Mouse (Mus musculus): Measurements from ENCODE around the gene Calcoco2.

DNA sequence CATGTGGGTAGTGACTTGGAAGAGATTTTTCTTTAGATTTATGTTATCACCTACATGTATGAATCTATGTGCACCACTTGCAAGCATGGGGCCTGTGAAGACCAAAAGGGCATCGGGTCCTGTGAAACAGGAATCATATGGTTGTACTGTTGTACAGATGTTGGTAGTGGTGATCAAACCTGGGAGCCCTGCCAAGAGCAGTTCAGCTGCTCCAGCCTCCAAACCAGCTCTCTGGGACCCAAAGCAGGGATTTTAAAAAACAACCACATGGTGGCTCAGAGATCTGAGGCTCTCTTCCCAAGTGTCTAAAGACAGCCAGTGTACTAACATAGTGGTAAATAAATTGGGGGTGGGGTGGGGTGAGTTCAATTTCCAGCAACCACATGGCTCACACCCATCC lies 3.4 kb downstream of the Calcoco2 start:
- TF ChIP-seq CTCF (IDR thresholded peaks at IDR 0.05; ENCODE audit: low read depth, low read length): no peak
- TF ChIP-seq POLR2A (IDR thresholded peaks at IDR 0.05; ENCODE audit: borderline replicate concordance, low read depth, low read length): no peak
